Mouse (Mus musculus) brown adipose tissue, adult 24 weeks (tissue): Measurements from ENCODE around the gene Lmo1. TPM values are rescaled to one million over a fixed set of nuclear protein-coding genes. Genes with fewer than 3 reads are reported as not detected.

Source experiments
- H3K27ac ChIP-seq: fragments of 200-500 bp; replicated peaks from 2 replicates; pipeline ENCODE4 v1.5.1; 2012; ENCODE audit warnings: low read depth, mild to moderate bottlenecking, low read length
- H3K4me1 ChIP-seq: fragments of 200-500 bp; 2 replicates; pipeline ENCODE4 v1.6.1; 2012; ENCODE audit warnings: low read length, mixed read lengths; ENCODE audit not compliant: control insufficient read depth, insufficient read depth, insufficient read length
- H3K4me3 ChIP-seq: fragments of 200-500 bp; 2 replicates; pipeline ENCODE4 v1.5.1; 2012; ENCODE audit warnings: low read depth, mild to moderate bottlenecking, low read length, moderate library complexity; ENCODE audit not compliant: insufficient read depth
- polyA plus RNA-seq: library from polyadenylated mRNA; stranded (reverse); fragments of >200 nt; gene quantifications from 2 replicates; pipeline ENCODE4 v1.2.4, GENCODE M21; 2012; ENCODE audit not compliant: missing spikeins, insufficient read depth, insufficient read length

Gene Lmo1
- polyA plus RNA-seq = 18.5 and 30.3 TPM in 2 replicates

DNA sequence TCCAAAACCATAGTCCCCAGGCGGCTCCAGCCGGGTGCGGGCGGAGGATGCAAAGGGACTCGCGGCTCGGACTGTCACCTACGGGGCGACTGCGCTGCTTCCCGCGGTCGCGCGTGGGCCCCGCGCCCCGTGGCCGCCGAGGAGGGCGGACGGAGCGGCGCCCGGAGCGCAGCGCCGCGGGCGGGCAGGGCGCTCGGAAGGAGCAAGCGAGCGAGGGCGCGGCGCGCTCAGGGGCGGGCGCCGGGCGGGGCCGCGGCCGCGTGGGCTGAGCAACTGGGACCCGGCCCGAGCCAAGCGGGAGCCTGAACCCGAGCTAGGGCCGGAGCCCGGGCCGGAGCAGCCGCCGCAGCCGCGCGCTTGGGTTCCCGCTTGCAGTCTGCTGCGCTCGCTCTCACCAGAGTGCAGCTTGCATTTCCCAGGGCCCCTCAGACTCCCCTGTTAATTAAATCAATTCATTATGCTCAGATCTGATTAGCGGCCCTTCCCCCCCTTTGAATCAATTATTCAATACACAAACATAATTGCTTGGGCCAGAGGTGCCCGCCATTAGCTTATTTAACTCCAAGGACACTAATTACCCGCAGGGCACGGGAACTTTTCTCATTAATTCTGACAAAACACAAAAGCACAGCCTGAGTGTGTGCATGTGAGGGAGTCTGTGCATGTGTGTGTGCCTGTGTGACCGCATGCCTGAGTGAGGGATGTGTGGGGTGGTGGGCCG lies at the start of gene Lmo1:
Gene Lmo1, minus strand, starts transcription at position 259 of the 721 bp plus-strand sequence.
- Histone ChIP-seq H3K27ac (peak within 1 kb of the TSS; percentile 80), H3K4me1 (peaks cover 3% of the 10 kb centered on the region), H3K4me3 (peak within 1 kb of the TSS; percentile 81)

- no peak overlapping the region for H3K4me3 ChIP-seq
- peaks cover 2% of the 10 kb centered on the region; the same call in 1 of the 2 replicates for H3K4me1 ChIP-seq
- H3K27ac ChIP-seq = no peak overlapping the region
These were observed 46.7 kb upstream of the Lmo1 start for GRCm38 (mm10) chr7:109221716-109222110.

GRCm38 (mm10) chr7:109220766-109221715 lies 46.0 kb upstream of the Lmo1 start:
- Histone ChIP-seq H3K4me1 (peaks cover 2% of the 10 kb centered on the region; the same call in 1 of the 2 replicates), H3K27ac (no peak overlapping the region), H3K4me3 (no peak overlapping the region)

GRCm38 (mm10) chr7:109220026-109220425 lies 45.0 kb upstream of the Lmo1 start:
- H3K4me3 ChIP-seq = no peak overlapping the region
- H3K27ac ChIP-seq = no peak overlapping the region
- H3K4me1 ChIP-seq = peaks cover 2% of the 10 kb centered on the region; the same call in 1 of the 2 replicates

DNA sequence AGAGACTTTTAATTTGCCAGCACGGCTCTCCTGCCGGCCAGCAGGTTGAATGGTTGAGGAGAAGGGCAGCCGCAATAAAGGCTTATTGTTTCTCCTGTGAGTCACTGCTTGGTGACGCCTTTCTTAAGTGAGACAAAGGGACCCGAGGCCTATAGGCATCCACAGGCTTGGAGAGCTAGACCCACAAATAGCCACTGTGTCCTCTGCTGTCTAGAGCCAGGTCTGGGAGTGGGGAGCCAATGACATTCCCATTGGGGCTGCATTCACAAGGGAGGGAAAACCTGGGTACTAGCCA lies 43.9 kb upstream of the Lmo1 start:
- Histone ChIP-seq H3K27ac (no peak overlapping the region), H3K4me3 (no peak overlapping the region)

GRCm38 (mm10) chr7:109218130-109218976 lies 43.3 kb upstream of the Lmo1 start:
- peaks cover 2% of the 10 kb centered on the region; the same call in 1 of the 2 replicates for H3K4me1 ChIP-seq
- no peak overlapping the region for H3K27ac ChIP-seq
- no peak overlapping the region for H3K4me3 ChIP-seq

More for the DNA sequence above, 43.9 kb upstream of the Lmo1 start:
- peaks cover 2% of the 10 kb centered on the region; the same call in 1 of the 2 replicates for H3K4me1 ChIP-seq

DNA sequence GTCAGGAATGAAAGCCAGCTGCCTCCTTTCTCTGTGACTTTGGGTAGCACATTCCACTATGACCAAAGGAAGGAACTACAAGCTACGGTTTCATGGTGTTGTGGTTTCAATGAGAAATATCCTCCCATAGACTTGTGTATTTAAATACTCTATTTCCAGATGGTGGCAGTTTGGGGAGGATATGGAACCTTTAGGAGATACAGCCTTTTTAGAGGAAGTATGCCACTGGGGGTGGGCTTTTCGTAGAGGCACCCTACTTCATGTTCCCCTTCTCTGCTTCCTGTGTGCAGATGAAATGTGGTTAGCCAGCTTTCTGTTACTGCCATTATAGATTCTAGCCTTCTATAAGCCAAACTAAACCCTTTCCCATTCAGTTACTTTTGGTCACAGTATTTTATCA lies 34.8 kb upstream of the Lmo1 start:
- H3K4me3 ChIP-seq = no peak overlapping the region
- H3K4me1 ChIP-seq = no peaks in the 10 kb centered on the region
- H3K27ac ChIP-seq = peak overlapping the region; percentile 61; the same call in 1 of the 2 replicates

GRCm38 (mm10) chr7:109207811-109208210 lies 32.8 kb upstream of the Lmo1 start:
- H3K4me3 ChIP-seq = no peak overlapping the region
- H3K27ac ChIP-seq = no peak overlapping the region
- peaks cover 2% of the 10 kb centered on the region; the same call in 1 of the 2 replicates for H3K4me1 ChIP-seq

DNA sequence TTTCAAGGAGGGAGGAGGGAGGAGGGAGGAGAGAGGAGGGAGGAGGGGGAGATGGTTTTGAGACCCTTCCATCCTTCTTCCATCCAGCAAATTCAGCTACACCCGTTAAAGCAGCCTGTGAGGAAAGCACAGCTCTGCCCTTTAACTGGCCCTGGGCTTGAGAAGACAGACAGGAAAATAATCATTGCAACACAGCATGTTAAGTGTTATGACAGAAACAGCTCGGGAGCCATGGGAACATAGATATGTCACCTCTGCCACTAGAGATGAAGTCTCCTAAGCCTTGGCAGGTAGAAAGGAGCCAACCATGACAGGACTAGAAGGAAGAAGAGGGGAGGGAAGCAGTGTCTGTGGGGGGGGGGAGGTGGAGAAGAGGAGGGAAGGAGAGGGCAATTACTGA lies 31.4 kb upstream of the Lmo1 start:
- no peak overlapping the region for H3K4me3 ChIP-seq
- H3K27ac ChIP-seq = no peak overlapping the region
- peaks cover 2% of the 10 kb centered on the region; the same call in 1 of the 2 replicates for H3K4me1 ChIP-seq

DNA sequence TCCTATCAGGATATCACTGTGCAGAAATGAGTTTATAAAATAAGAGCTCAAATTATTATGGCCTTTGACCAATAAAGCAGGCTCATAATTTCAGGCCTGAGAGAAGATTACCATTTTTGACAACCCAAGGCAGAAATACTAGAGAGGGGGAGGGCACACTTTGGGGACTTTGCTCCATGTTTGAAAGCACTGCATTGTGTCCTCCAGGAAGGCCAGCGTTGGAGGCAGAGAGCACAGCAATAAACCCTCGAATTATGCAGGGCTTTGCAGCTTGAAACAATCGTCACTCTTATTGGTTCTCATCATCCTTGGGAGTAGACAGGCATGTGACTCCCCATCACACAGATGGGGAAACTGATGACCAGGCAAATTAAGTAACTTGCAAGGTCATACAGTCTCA lies 28.1 kb upstream of the Lmo1 start:
- Histone ChIP-seq H3K4me1 (peaks cover 7% of the 10 kb centered on the region; the same call in 1 of the 2 replicates), H3K27ac (no peak overlapping the region), H3K4me3 (no peak overlapping the region)

DNA sequence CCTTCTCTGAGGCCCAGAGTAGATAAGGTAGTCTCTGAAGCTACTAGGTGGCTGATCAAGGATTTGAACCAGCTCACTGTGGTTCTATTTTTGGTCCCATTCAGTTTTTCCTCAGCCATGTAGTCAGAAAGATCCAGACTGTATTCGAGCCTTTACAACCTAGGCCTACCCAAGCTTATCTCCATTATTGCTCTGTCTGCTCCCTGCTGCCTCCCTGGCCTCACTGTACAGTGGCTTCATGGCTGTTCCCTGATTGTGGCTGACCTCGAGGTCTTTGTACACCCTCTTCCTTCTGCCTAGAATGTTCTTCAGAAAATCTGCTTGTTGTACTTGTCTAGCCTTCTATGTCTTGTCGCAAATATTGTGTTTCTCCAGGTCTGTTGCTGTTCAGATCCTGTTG lies 25.6 kb upstream of the Lmo1 start:
- no peak overlapping the region for H3K27ac ChIP-seq
- H3K4me3 ChIP-seq = no peak overlapping the region
- H3K4me1 ChIP-seq = peaks cover 25% of the 10 kb centered on the region

- Histone ChIP-seq H3K4me1 (peaks cover 35% of the 10 kb centered on the region), H3K4me3 (no peak overlapping the region), H3K27ac (peak overlapping the region; percentile 41)
These were observed 22.2 kb upstream of the Lmo1 start for GRCm38 (mm10) chr7:109197161-109197650.

GRCm38 (mm10) chr7:109196399-109197082 lies 21.5 kb upstream of the Lmo1 start:
- Histone ChIP-seq H3K27ac (peak overlapping the region; percentile 73), H3K4me1 (peaks cover 41% of the 10 kb centered on the region), H3K4me3 (no peak overlapping the region)

DNA sequence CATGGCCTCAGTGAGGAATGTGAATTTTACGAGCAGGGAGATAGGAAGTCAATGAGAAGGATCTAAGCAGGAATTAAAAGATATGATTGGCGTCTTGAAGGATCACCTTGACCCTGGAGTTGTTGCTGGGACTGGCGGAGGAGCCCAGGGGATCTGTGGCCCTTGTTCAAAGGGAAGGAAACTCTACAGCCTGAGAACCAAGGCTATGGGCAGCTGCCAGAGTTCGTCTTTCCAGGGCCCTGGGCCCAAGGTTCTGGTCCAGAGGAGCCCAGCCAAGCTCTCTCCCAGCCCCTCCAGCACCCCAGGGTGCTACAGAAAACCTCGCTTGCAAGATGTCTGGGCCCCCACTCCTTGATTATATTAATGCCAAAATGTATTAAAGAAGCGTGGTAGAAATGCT lies 21.0 kb upstream of the Lmo1 start:
- no peak overlapping the region for H3K4me3 ChIP-seq
- H3K4me1 ChIP-seq = peaks cover 44% of the 10 kb centered on the region
- H3K27ac ChIP-seq = peak overlapping the region; percentile 73
